Mouse (Mus musculus) heart, embryonic 13.5 days (tissue): ENCODE data around the gene Olfr1028. TPM values are rescaled to one million over a fixed set of nuclear protein-coding genes. Genes with fewer than 3 reads are reported as not detected.

Source experiments
- ATAC-seq: fragments of 200-750 bp; cut with Nextera tagmentation; 2 replicates; pipeline ENCODE4 v1.8.0; 2017; ENCODE audit warnings: moderate TSS enrichment; ENCODE audit not compliant: insufficient number of reproducible peaks, low FRiP score, low TSS enrichment; ENCODE audit errors: extremely low read depth
- H3K27ac ChIP-seq: fragments of 300-500 bp; sonication (generic); replicated peaks from 2 replicates; pipeline ENCODE4 v1.5.1; 2015; ENCODE audit warnings: moderate library complexity, mild to moderate bottlenecking, inconsistent platforms
- H3K27me3 ChIP-seq: fragments of 300-500 bp; sonication (generic); replicated peaks from 2 replicates; pipeline ENCODE4 v1.6.1; 2015; ENCODE audit warnings: mild to moderate bottlenecking, inconsistent platforms
- H3K36me3 ChIP-seq: fragments of 300-500 bp; sonication (generic); 2 replicates; pipeline ENCODE4 v1.6.1; 2015; ENCODE audit warnings: mild to moderate bottlenecking, inconsistent platforms
- H3K4me1 ChIP-seq: fragments of 300-500 bp; sonication (generic); 2 replicates; pipeline ENCODE4 v1.6.1; 2015; ENCODE audit warnings: inconsistent platforms
- H3K4me2 ChIP-seq: fragments of 300-500 bp; sonication (generic); 2 replicates; pipeline ENCODE4 v1.6.1; 2015; ENCODE audit warnings: inconsistent platforms, mild to moderate bottlenecking, moderate library complexity
- H3K4me3 ChIP-seq: fragments of 300-500 bp; sonication (generic); 2 replicates; pipeline ENCODE4 v1.5.1; 2015; ENCODE audit warnings: moderate library complexity, mild to moderate bottlenecking, inconsistent platforms
- H3K9ac ChIP-seq: fragments of 300-500 bp; sonication (generic); 2 replicates; pipeline ENCODE4 v1.6.1; 2015; ENCODE audit warnings: inconsistent platforms, mild to moderate bottlenecking, moderate library complexity
- H3K9me3 ChIP-seq: fragments of 300-500 bp; sonication (generic); 2 replicates; pipeline ENCODE4 v1.6.1; 2016; ENCODE audit warnings: inconsistent platforms
- WGBS: fragments of 180-500 bp; shearing (Covaris S2); methylation state at CpG from one replicate; pipeline ENCODE4 v1.1.7; 2015; ENCODE audit warnings: mixed read lengths; 5-methylcytosine and 5-hydroxymethylcytosine counted together
- polyA plus RNA-seq: library from polyadenylated mRNA; unstranded; fragments of >200 nt; fragmentation: Nextera tagmentation; extraction: Ambion mirVana; gene quantifications from 2 replicates; pipeline ENCODE4 v1.2.1, GENCODE M21; 2015

Gene Olfr1028
- not detected in 2 replicates for polyA plus RNA-seq

DNA sequence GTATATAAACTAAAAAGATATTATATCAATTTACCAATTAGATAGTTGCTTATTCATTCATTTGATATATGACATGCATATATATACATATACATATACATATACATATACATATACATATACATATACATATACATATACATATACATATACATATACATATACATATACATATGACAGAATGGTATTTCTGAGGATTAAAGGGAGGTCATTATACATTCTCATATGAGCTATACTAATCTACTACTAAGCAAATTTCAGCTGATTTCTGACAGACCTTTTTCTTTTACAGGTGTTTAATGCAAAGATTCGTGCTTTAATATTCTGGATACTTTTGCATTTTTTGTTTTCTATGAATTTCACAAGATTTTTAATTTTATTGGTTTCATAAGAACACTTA is at the start of gene Olfr1028:
Gene Olfr1028 (plus strand): TSS at position 301 of the 400 bp plus-strand sequence.
- 66% methylated on average over 1 of the region's 1 CpGs for WGBS
- Histone ChIP-seq H3K4me1 (no peaks in the 10 kb centered on the region), H3K9me3 (no peaks in the 10 kb centered on the region), H3K27me3 (no peaks in the 10 kb centered on the region), H3K4me3 (no peak within 1 kb of the TSS), H3K27ac (no peak within 1 kb of the TSS), H3K9ac (no peak within 1 kb of the TSS), H3K4me2 (no peak within 1 kb of the TSS), H3K36me3 (no peaks in the 10 kb centered on the region)
- ATAC-seq: no peak

- Histone ChIP-seq H3K4me2 (no peak within 1 kb of the TSS), H3K4me3 (no peak within 1 kb of the TSS), H3K9ac (no peak within 1 kb of the TSS), H3K4me1 (no peaks in the 10 kb centered on the region), H3K27ac (no peak within 1 kb of the TSS), H3K36me3 (no peaks in the 10 kb centered on the region), H3K27me3 (no peaks in the 10 kb centered on the region), H3K9me3 (peaks cover 4% of the 10 kb centered on the region; the same call in 1 of the 2 replicates)
- no peak for ATAC-seq
- WGBS: 77% methylated on average over 3 of the region's 3 CpGs
Measured at GRCm38 (mm10) chr2:85904952-85905351, 45.3 kb upstream of the Olfr1028 start, which contains the start of gene Olfr1024. Gene Olfr1024 (minus strand): TSS chr2:85905052.

GRCm38 (mm10) chr2:85913197-85913596 is 37.0 kb upstream of the Olfr1028 start:
- no peak overlapping the region for H3K4me2 ChIP-seq
- no peaks in the 10 kb centered on the region for H3K9me3 ChIP-seq
- H3K4me3 ChIP-seq: no peak overlapping the region
- H3K9ac ChIP-seq: no peak overlapping the region
- no peaks in the 10 kb centered on the region for H3K4me1 ChIP-seq
- no peak for ATAC-seq
- H3K27ac ChIP-seq: no peak overlapping the region
- H3K36me3 ChIP-seq: no peaks in the 10 kb centered on the region
- no peaks in the 10 kb centered on the region for H3K27me3 ChIP-seq

DNA sequence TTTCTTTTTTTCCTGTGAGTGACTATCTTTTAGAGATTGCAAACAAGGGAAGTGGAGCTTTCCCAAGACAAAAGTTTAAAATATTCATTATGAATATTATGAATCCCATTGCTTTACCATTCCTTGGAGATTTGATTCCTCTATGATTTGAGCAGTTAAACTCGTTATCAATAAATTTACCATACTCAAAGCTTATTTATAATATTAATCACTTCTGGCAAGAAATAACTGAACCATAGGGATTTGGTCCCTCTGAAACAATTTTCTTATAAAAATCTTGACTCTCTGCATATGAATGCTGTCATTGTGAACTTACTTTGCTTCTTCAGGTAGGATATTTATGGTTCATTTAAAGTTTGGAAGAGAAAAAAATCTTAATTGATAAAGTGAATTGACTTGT is 35.3 kb upstream of the Olfr1028 start, which contains the start of gene Olfr1025-ps1:
Gene Olfr1025-ps1 (plus strand): TSS at position 301 of the 400 bp plus-strand sequence.
- no peaks in the 10 kb centered on the region for H3K36me3 ChIP-seq
- no peaks in the 10 kb centered on the region for H3K27me3 ChIP-seq
- no peak within 1 kb of the TSS for H3K9ac ChIP-seq
- no peak within 1 kb of the TSS for H3K4me2 ChIP-seq
- H3K4me1 ChIP-seq: no peaks in the 10 kb centered on the region
- no peaks in the 10 kb centered on the region for H3K9me3 ChIP-seq
- H3K4me3 ChIP-seq: no peak within 1 kb of the TSS
- no peak within 1 kb of the TSS for H3K27ac ChIP-seq
- no peak for ATAC-seq
- WGBS: 50% methylated on average over 1 of the region's 1 CpGs

- no peaks in the 10 kb centered on the region for H3K27me3 ChIP-seq
- H3K9ac ChIP-seq: no peak within 1 kb of the TSS
- H3K36me3 ChIP-seq: no peaks in the 10 kb centered on the region
- H3K4me2 ChIP-seq: no peak within 1 kb of the TSS
- H3K27ac ChIP-seq: no peak within 1 kb of the TSS
- H3K9me3 ChIP-seq: no peaks in the 10 kb centered on the region
- no peaks in the 10 kb centered on the region for H3K4me1 ChIP-seq
- ATAC-seq: no peak
- no peak within 1 kb of the TSS for H3K4me3 ChIP-seq
- 69% methylated on average over 3 of the region's 3 CpGs for WGBS
Measured at GRCm38 (mm10) chr2:85921258-85921657, 29.0 kb upstream of the Olfr1028 start, which contains the start of gene Olfr1026. Gene Olfr1026 (plus strand): TSS chr2:85921558.

DNA sequence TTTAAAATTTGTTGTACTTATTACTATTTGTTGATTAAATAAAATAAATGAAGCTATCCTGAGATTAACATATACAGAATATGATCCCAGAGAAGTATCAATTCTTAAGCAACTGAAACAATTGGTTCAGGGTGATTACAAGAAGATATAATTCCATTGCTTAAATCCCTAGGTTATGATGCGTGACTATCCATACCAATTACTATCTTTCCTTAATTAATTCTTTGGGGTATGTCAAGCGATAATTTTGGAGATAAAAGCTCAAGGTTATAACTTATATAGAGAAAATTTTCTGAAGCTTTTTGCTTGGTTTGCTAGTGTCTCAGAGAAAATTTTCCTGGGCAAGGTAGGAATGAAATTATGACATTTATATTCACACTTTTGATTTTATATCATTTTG is 23.4 kb downstream of the Olfr1028 start, which contains the start of gene Olfr1029:
Gene Olfr1029 (plus strand): TSS at position 301 of the 400 bp plus-strand sequence.
- Histone ChIP-seq H3K4me3 (no peak within 1 kb of the TSS), H3K27ac (no peak within 1 kb of the TSS), H3K36me3 (no peaks in the 10 kb centered on the region), H3K4me2 (no peak within 1 kb of the TSS), H3K9me3 (no peaks in the 10 kb centered on the region), H3K9ac (no peak within 1 kb of the TSS), H3K27me3 (no peaks in the 10 kb centered on the region), H3K4me1 (no peaks in the 10 kb centered on the region)
- ATAC-seq: no peak
- 71% methylated on average over 2 of the region's 2 CpGs for WGBS

- Histone ChIP-seq H3K9me3 (no peaks in the 10 kb centered on the region), H3K4me2 (no peak within 1 kb of the TSS), H3K9ac (no peak within 1 kb of the TSS), H3K27me3 (no peaks in the 10 kb centered on the region), H3K4me1 (no peaks in the 10 kb centered on the region), H3K4me3 (no peak within 1 kb of the TSS), H3K36me3 (no peaks in the 10 kb centered on the region), H3K27ac (no peak within 1 kb of the TSS)
- 56% methylated on average over 1 of the region's 1 CpGs for WGBS
- no peak for ATAC-seq
Measured at GRCm38 (mm10) chr2:85978976-85979375, 28.7 kb downstream of the Olfr1028 start, which contains the start of gene Olfr1030. Gene Olfr1030 (plus strand): TSS chr2:85979276.

- H3K27ac ChIP-seq: no peak within 1 kb of the TSS
- no peaks in the 10 kb centered on the region for H3K9me3 ChIP-seq
- H3K4me3 ChIP-seq: no peak within 1 kb of the TSS
- H3K36me3 ChIP-seq: no peaks in the 10 kb centered on the region
- H3K4me2 ChIP-seq: no peak within 1 kb of the TSS
- no peak within 1 kb of the TSS for H3K9ac ChIP-seq
- H3K27me3 ChIP-seq: no peaks in the 10 kb centered on the region
- no peak for ATAC-seq
- H3K4me1 ChIP-seq: no peaks in the 10 kb centered on the region
- 43% methylated on average over 3 of the region's 3 CpGs for WGBS
Measured at GRCm38 (mm10) chr2:85990004-85990403, 39.8 kb downstream of the Olfr1028 start, which contains the start of gene Olfr1031. Gene Olfr1031 (plus strand): TSS chr2:85990304.

Other genes with a start within 250 kb of the Olfr1028 start
- gene Olfr1009, start 235.0 kb upstream of the Olfr1028 start, polyA plus RNA-seq: not detected in 2 replicates
- gene Olfr1012, start 187.7 kb upstream of the Olfr1028 start, polyA plus RNA-seq: not detected in 2 replicates
- gene Olfr1013, start 183.3 kb upstream of the Olfr1028 start, polyA plus RNA-seq: not detected in 2 replicates
- not detected in 2 replicates for gene Olfr1014, start 177.7 kb upstream of the Olfr1028 start, polyA plus RNA-seq
- not detected in 2 replicates for gene Olfr1015, start 168.4 kb upstream of the Olfr1028 start, polyA plus RNA-seq
- not detected in 2 replicates for gene Olfr1016, start 147.9 kb upstream of the Olfr1028 start, polyA plus RNA-seq
- gene Olfr1018, start 132.0 kb upstream of the Olfr1028 start, polyA plus RNA-seq: not detected in 2 replicates
- gene Olfr1019, start 105.0 kb upstream of the Olfr1028 start, polyA plus RNA-seq: not detected in 2 replicates
- gene Olfr1020, start 103.4 kb upstream of the Olfr1028 start, polyA plus RNA-seq: not detected in 2 replicates
- not detected in 2 replicates for gene Olfr1022, start 81.8 kb upstream of the Olfr1028 start, polyA plus RNA-seq
- gene Olfr1023, start 64.8 kb upstream of the Olfr1028 start, polyA plus RNA-seq: not detected in 2 replicates
- not detected in 2 replicates for gene Olfr1024, start 45.4 kb upstream of the Olfr1028 start, polyA plus RNA-seq
- not detected in 2 replicates for gene Olfr1025-ps1, start 35.2 kb upstream of the Olfr1028 start, polyA plus RNA-seq
- gene Olfr1026, start 28.9 kb upstream of the Olfr1028 start, polyA plus RNA-seq: not detected in 2 replicates
- not detected in 2 replicates for gene Olfr1029, start 23.5 kb downstream of the Olfr1028 start, polyA plus RNA-seq
- gene Olfr1030, start 28.8 kb downstream of the Olfr1028 start, polyA plus RNA-seq: not detected in 2 replicates
- not detected in 2 replicates for gene Olfr1031, start 39.9 kb downstream of the Olfr1028 start, polyA plus RNA-seq
- not detected in 2 replicates for gene Olfr1032, start 55.1 kb downstream of the Olfr1028 start, polyA plus RNA-seq
- gene Olfr1033, start 70.2 kb downstream of the Olfr1028 start, polyA plus RNA-seq: 2.2 and 2.3 TPM in 2 replicates
- gene Olfr1034, start 95.4 kb downstream of the Olfr1028 start, polyA plus RNA-seq: 0.13 TPM in 1 of 2 replicates, not detected in the other
- not detected in 2 replicates for gene Olfr1036, start 123.6 kb downstream of the Olfr1028 start, polyA plus RNA-seq
- gene Olfr1037, start 136.9 kb downstream of the Olfr1028 start, polyA plus RNA-seq: not detected in 2 replicates
- not detected in 2 replicates for gene Olfr1039, start 185.5 kb downstream of the Olfr1028 start, polyA plus RNA-seq
- not detected in 2 replicates for gene Olfr1040, start 196.3 kb downstream of the Olfr1028 start, polyA plus RNA-seq
- not detected in 2 replicates for gene Olfr1042, start 211.4 kb downstream of the Olfr1028 start, polyA plus RNA-seq
- gene Olfr1043, start 217.1 kb downstream of the Olfr1028 start, polyA plus RNA-seq: not detected in 2 replicates
- not detected in 2 replicates for gene Olfr1044, start 227.4 kb downstream of the Olfr1028 start, polyA plus RNA-seq
- gene Olfr52, start 235.2 kb downstream of the Olfr1028 start, polyA plus RNA-seq: not detected in 2 replicates